Mouse (Mus musculus): Measurements from ENCODE around the gene Cntnap5a.

The Cntnap5a gene

DNA sequence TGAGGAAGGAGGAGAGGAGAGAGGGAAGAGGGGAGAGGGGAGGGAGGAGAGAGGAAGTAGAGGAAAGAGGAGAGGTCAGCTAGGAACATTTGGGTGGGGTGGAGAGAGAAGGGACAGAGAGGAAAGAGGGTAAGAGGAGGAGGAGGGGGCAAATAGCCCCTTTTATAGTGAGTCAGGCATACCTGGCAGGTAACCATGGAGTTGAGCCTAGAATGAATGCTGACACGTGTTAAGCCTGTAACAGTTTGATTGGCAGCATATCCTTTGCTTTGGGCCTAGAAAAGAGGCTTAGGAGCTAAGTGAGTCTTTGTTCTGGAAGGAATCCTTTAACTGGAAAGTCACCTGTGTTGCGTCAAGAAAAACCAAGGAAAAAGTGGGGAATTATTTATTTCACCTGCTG lies 681.6 kb downstream of the Cntnap5a start:
- DNase-seq (ENCODE audit: low spot score), result no peak

DNA sequence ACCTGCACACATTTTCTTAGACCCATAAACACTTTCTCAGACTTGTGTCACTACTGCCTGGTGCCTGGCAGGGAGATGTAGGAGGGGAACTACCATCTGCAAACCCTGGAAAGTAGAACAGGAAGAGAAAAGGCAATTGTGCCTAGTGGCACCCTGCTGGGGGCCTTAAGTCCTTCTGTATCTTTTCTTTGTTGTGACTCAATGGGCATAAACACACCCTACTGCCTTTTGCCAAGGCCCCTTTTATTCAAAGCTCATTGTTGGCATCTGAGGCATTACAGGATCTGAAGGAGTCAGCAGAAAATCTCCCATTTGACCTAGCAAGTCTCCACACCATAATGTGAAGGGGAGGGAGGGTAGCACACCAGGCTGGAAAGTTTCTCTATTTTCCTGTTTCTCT lies 682.2 kb downstream of the Cntnap5a start:
- no peak for DNase-seq (ENCODE audit: low spot score)

DNA sequence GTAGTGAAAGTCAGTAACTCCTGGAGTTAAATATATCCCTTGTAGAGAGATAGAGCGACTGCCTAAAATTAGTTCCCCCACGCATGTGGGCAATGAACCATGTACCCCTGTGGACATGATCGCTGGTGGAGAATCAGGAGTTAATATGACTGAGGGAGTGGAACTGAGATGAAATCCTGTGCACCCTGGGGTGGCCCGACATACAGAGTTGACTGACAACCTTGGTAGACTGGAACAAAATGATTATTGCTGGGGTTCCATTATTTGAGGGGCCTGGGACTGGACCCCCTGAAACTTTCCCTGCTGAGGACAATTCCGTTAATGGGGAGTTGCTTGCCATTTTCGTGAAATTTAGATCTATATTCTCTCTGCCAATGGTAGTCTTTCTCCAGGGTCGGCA lies 683.0 kb downstream of the Cntnap5a start:
- DNase-seq (ENCODE audit: low spot score), result no peak

DNA sequence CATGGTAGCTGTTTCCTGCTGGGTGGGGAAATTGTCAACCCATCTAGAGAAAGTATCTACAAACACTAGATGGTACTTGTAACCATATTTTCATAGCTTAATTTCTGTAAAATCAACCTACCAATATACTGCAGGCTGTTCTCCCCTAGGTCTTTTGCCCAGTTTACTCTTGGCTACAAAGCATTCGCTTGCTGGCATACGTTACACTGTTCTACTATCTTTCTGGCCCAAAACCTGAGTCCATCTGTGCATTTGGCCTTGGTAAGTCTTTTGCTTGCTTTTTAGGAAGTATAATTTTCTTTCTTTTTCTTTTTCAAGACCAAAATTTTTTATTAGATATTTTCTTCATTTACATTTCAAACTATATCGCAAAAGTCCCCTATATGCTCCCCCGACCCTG lies 686.3 kb downstream of the Cntnap5a start:
- DNase-seq (ENCODE audit: low spot score), result no peak

DNA sequence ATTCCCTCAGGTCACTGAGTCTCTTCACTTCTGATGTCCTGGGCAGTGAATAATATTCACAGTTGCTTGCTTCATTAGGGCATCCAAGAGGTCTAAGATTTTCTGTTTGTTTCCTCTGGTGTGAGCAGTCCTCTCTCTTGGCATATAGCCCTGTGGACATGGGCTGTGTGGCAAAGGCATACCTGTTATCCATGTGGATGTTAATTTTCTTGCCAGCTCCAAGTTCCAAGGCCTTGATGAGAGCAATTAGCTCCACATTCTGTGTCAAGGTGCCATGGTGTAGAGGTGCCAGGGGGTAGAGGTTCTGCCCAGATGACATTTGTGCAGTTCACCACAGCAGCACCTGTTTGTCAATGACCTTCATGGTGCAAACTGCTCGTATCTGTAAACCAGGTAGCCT lies 689.0 kb downstream of the Cntnap5a start:
- no peak for DNase-seq (ENCODE audit: low spot score)

DNA sequence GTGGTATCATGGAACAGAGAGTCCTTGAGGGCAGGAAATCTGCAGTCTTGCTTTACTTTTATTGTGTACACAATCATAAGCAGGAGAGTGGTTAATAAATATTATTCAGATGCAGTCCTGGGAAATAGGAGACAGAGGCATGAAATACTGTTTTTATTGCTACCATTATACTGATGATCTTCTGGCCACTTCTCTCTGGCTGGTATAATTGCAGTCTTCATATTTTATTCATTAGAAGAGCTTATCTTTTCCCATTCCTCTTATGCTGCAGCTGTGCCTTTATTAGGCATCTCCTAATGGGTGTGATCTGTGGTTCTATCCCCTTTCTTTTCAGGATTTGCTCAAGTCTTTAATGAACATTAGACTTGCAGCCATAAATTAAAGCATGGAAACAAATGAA lies 707.8 kb downstream of the Cntnap5a start:
- no peak for DNase-seq (ENCODE audit: low spot score)

DNA sequence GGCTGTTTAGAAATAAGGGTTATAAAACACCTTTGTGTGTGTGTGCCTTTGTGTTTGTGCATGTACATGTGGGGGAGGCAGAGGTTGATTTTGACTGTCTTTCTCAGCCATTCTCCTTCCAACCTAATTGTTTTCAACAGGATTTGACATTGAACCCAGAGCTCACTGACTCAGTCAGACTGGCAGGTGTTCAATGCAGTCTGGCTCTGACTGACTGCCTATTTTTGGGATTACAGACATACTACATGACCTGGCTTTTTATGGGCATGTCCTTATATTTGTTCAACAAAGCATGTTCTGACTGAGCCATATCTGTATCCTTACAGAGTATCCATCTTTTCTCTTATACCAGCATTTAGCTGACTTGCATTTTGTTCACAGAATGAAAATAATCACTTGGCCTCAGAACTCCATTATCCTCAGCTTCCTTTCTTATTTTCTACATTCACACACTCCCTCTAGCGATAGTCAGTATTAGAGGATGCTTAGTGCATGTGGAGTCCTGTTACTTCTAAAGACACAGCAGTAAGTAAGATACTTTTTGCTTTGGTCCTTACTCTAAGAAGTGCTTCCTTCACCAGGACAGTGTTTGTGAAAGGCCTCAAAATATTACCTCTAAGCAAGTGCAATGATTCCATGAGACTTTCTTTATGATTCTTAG lies 717.6 kb downstream of the Cntnap5a start:
- DNase-seq (ENCODE audit: low spot score), result no peak

DNA sequence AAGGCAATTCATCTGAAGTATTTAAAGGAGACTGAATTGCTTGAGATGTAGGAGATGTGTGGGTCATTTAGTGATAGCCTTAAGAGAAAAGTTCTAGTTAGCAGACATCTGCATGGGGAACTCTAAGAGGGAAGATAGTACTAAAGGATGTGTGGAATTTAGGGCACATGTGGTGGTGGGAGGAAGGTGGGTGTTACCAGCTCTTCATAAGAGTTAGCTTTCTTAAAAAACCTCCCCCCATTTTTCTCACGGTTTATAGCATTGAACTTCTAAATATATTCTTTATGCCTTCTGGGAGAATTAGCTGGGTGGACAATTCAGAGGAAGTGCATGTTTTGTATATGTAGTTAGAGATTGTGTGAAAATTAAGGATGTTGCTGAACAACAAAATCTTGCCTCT lies 725.3 kb downstream of the Cntnap5a start:
- no peak for DNase-seq (ENCODE audit: low spot score)

DNA sequence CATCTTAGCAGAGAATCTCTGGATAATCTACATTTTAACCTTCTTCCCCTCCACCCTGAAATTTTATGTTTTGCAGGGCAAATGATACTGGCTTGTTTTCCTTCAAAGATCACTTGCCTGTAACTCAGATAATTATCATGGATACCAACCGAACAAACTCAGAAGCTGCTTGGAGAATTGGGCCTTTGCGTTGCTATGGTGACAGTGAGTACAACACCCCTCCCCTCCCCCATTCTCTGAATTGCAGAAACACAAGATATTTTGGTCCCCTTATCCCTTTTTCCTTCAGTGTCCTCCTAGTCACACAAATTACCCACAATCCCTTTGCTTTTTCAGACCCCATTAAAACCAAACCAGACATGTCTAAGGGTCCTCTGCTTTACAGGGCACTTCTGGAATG lies 743.8 kb downstream of the Cntnap5a start:
- no peak for DNase-seq (ENCODE audit: low spot score)

DNA sequence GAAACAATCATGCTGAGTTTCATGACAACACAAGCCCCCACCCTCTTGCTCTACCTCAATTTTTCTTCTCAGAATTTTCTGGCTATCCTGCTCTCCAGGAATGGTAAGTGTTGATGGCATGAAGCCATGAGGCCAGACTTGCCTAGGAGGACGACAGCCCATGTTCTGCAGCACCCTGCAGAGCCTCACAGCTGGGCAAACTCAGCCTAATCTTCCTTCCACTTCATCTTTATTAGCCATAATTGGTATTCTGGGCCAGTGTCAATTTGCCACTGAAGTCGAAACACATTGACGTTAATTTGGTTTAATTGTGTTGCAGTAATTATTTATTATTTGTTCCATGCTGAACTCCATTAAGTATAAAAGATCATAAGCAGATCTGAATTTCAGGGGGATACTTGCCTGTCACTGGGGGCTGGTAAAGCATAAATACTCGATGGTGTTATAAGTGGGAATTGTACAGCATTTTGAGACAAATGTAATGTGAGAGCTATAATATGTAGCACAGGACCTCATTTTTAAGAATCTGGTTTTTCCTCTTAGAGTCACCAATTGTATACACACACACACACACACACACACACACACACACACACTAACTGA lies 770.7 kb downstream of the Cntnap5a start:
- no peak for DNase-seq (ENCODE audit: low spot score)

DNA sequence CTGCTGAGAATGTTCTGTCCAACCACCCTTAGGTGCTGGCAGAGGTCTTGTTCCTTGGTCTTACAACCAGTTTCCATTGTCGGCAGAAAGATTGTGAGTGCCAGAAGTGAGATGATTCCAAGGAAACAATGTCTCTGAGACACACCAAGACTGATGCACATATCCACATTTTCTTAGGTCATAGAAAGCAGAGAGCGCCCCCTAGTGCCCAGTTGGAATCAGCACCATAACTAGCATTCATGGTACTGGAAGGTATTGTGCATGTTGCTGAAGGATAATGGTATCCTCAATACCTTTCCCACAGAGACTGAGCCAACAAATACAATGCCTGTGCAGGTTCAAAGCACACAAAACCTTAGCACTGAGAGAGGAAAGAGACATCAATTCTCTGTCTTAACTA lies 793.1 kb downstream of the Cntnap5a start:
- DNase-seq (ENCODE audit: low spot score), result peak; percentile 47

DNA sequence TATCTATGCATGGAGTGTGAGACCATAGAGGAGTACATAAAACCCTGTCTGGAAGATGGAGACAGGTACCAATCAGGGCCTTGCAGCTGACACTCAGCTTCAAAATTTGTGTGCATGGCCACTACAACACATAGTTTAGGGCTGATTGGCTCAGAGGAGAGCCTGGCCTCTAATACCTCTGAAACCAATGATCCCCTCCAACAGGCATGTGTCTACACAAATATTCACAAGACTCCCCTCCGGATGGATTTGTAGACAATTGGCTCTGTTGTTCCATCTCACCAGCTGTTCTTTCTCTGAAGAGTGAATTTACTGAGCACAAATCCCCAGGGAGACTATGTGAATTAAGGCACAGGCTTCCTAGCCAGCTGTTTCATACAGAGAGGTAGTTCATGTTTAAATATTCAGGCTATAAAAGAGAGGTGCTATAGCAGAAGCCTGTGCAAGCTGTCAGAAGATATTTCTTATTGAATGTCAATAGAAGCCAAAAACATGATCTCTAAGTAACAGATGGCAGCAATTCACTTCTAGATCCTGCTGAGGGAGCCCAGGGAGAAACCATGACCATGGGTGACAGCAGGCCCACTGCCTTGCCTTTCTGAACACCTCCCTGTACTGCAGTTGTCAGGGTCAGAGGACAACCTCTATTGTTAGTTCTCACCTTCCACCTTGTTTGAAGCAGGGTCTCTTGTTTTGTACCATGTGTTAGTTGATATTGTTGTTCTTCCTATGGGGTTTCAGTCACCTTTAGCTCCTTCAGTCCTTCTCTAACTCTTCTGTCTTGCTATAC lies 804.4 kb downstream of the Cntnap5a start:
- DNase-seq (ENCODE audit: low spot score), result no peak

DNA sequence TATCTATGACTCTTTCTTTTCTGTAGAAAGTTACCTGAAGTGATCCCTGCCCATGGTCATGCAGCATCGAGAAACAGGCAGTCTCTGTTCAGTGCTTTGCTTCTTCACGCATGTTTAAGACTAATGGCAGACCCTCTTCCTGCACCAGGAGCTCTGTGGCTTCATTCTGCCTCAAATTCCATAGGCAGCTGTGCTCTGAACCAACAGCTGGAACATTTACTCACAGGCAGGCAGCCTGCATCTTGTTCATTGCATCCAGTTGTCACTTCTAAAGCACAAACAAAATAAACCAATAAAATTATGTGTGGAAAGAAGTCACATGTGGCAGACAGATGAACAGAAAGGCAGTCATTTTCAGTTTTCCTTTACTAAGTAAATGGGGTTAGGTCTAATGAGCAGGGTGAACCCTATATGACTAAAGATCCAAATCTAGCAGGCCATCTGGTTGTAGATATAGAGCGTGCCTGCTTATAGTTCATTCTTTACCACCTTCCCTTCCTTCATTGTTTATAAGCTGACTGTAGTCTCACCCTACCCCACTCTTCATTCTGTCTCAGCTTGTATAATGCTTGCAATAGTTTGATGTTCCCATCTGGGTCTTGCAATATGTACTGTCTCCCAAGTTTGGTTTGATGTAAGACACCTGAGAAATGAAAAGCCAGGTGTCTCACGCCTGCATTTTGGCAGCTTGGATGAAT lies 893.6 kb downstream of the Cntnap5a start:
- DNase-seq (ENCODE audit: low spot score), result no peak

DNA sequence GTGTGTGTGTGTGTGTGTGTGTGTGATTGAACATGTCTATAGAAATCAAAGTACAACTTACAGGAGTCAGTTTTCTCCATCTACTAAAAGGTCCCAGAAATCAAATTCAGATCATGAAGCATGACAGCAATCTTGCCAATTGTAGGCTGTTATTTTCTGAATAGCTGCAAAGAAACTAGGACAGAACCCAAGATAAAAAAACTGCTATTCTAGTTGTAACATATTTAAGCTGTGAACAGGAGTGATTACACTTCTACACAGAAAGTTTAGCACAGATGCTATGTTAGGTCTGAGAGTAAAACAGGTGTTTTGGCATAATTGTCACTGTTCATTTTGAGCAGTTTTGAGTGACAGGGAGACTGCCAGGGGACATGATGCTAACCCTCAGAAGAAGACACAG lies 931.7 kb downstream of the Cntnap5a start:
- no peak for DNase-seq (ENCODE audit: low spot score)

All from layer of hippocampus, adult 9-10 months (tissue).